Mouse (Mus musculus): ENCODE data around the gene Tulp4.
"Not testable (repeated sequence)": the region's sequence is repeated elsewhere in the genome, so short reads cannot be mapped to it uniquely, and the experiment has no call there.

Gene Tulp4

GRCm38 (mm10) chr17:6189207-6189606 lies 83.0 kb downstream of the Tulp4 start:
- no peak for DNase-seq (ENCODE audit: low read depth, low spot score)

DNA sequence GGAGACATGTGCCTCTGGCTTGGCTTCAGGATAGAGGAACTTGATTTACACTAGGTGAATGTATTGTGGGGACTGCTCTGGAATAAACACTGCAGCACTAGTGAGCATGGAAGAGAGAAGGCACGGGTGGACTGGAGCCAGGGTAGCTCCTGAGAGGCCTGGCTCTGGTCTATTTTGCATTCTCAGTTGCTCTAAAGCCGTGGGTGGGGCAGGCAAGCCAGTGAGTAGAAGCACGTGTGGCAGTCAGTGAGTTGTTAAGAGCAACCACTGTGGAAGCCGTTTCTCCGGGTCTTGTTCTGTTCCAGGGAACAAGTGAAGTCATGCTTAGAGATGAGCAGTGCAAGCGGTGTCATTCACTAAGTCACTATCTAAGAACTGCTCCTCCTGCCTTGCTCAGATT lies 86.0 kb downstream of the Tulp4 start:
- no peak for DNase-seq (ENCODE audit: low read depth, low spot score)

- no peak for DNase-seq (ENCODE audit: low read depth, low spot score)
Observed at GRCm38 (mm10) chr17:6195390-6195789, 89.2 kb downstream of the Tulp4 start.

- DNase-seq (ENCODE audit: low read depth, low spot score) = no peak
Observed at GRCm38 (mm10) chr17:6197491-6197890, 91.3 kb downstream of the Tulp4 start.

DNA sequence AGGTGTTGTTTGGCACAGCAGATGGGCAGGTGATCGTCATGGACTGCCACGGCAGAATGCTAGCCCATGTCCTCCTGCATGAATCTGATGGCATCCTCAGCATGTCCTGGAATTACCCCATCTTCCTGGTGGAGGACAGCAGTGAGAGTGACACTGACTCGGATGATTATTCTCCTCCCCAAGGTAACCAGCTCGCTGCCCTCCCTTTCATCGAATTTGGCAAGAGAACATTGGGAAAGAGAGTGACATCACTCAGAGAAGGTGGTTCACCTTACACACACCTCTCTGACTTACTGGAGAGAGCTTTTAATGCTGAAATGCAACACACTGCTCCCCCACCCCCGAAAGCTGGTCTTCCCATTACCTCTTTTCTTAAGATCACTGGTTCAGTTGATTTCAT lies 92.4 kb downstream of the Tulp4 start:
- no peak for DNase-seq (ENCODE audit: low read depth, low spot score)

- no peak for DNase-seq (ENCODE audit: low read depth, low spot score)
Observed at GRCm38 (mm10) chr17:6199166-6199565, 92.9 kb downstream of the Tulp4 start.

DNA sequence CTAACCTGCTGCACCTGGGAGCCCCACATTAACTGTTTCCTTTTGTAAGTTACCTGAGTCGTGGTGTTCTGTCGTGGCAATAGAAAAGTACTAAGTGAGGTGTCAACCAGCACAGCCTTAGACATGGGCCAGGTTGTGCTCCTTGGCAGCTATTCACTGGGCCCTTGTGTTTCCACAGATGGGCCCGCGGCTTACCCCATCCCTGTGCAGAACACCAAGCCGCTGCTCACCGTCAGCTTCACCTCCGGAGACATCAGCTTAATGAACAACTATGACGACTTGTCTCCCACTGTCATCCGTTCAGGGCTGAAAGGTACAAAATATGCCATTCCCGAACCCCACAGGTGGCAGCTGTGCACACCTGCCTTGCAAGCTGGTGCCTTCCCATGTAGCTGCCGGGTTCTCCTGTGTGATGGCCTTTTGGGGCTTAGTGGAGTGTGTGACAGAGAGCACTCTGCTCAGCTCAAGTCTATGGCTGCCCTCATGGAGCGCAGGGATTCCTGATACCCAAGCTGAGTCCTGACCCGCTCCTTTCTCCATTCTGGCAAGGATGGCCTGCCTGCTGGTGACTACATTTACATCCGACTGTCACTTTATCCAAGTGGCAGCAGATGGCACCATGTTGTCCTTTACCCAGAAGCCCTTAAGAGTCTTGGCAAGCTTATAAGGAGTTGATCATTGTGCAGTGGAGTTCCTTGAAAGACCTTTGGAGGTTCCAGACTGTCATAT lies 95.4 kb downstream of the Tulp4 start:
- no peak for DNase-seq (ENCODE audit: low read depth, low spot score)

GRCm38 (mm10) chr17:6202389-6203110 lies 96.3 kb downstream of the Tulp4 start:
- peak; percentile 68 for DNase-seq (ENCODE audit: low read depth, low spot score)

DNA sequence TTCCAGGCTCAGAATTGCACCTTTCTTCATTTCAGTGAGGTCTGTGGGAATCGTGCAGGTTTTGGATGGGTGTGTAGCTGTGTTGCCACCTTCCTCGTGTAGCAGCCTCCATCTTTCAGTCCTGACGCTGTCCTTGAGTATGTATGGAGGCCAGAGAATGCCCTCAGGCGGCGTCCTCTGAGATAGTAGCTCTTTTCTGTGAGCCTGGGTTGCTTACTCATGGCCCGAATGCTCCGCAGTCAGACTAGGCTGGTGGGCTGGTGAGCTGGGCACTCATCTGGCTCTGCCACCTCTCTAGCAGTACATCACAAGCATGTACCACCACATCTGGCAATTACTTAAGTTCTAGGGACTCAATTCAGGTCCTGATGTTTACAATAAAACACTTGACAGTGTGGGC lies 96.9 kb downstream of the Tulp4 start:
- DNase-seq (ENCODE audit: low read depth, low spot score) = no peak

GRCm38 (mm10) chr17:6203795-6204194 lies 97.6 kb downstream of the Tulp4 start:
- no peak for DNase-seq (ENCODE audit: low read depth, low spot score)

- no peak for DNase-seq (ENCODE audit: low read depth, low spot score)
Observed at GRCm38 (mm10) chr17:6211721-6212120, 105.5 kb downstream of the Tulp4 start.

- DNase-seq (ENCODE audit: low read depth, low spot score) = peak; percentile 12
Observed at GRCm38 (mm10) chr17:6215640-6216039, 109.4 kb downstream of the Tulp4 start.

GRCm38 (mm10) chr17:6216514-6216913 lies 110.3 kb downstream of the Tulp4 start:
- no peak for DNase-seq (ENCODE audit: low read depth, low spot score)

DNA sequence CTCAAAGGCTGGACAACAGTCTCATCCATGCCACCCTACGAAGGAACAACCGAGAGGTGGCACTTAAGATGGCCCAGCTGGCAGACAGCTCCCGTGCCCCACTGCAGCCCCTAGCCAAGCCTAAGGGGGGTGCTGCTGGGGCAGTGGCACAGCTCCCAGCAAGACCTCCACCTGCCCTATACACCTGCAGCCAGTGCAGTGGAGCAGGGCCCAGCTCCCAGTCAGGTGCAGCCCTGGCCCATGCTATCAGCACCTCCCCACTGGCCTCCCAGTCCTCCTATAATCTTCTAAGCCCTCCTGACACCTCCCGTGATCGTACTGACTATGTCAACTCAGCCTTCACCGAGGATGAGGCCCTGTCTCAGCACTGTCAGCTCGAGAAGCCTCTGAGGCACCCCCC lies 126.4 kb downstream of the Tulp4 start:
- not testable (repeated sequence) for DNase-seq (ENCODE audit: low read depth, low spot score)

- DNase-seq (ENCODE audit: low read depth, low spot score) = not testable (repeated sequence)
Observed at GRCm38 (mm10) chr17:6251298-6251697, 145.1 kb downstream of the Tulp4 start.

DNA sequence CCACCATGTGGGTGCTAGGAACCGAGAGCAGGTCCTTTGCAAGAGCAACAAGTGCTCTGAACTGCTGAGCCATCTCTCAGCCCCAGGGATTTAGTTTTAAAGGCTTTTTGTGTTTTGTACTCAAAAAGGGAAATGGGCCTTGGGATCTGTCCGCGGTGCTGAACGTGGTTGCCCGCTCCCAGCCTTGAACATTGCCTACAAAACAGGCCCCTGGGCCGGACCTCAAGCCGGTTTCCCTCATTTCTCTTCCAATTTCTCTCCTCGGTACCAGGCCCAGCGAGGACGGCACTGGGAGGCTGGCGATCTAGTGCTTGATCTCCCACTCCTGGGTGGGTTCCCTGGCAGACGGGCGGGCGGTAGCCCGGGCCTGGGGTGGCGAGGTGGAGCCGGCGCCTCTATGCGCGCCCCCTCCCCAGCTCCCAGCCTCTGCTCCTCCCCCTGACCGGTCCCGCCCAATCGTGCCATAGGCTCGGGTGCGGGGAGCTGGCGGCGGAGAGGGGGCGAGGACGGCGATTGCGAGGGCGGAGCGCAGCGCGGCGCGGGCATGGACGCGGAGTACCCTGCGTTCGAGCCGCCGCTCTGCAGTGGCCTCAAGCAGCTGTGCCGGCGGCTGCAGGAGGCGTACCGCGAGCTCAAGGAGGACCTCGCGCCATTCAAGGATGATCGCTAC lies 150.3 kb downstream of the Tulp4 start, which contains the start of gene Tmem181a:
Tmem181a (plus strand) TSS at position 461 of the 670 bp plus-strand sequence.
- DNase-seq (ENCODE audit: low read depth, low spot score) = not testable (repeated sequence)

GRCm38 (mm10) chr17:6257070-6257456 lies 150.8 kb downstream of the Tulp4 start:
- DNase-seq (ENCODE audit: low read depth, low spot score) = not testable (repeated sequence)

GRCm38 (mm10) chr17:6269876-6270831 lies 163.9 kb downstream of the Tulp4 start:
- DNase-seq (ENCODE audit: low read depth, low spot score) = not testable (repeated sequence)

DNA sequence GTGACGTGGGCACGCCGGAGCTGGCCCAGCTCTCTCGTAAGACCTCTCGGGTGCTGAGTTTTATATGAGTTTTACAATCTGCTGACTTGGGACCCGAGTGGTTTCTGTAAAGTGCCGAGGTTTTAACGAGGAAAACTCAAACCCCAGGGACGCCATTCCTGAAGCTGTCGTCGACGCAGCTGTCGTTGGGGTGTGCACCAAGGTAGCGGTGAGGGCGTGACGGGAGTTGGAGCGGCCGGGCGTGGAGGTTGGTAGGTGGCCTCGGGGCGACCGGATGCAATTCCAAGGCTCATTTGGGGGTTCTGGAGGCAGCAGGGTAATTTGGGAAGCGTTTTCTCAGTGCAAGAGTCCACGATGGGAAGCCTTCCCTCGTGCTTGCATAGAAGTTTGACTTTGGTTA lies 164.6 kb downstream of the Tulp4 start:
- DNase-seq (ENCODE audit: low read depth, low spot score) = not testable (repeated sequence)

DNA sequence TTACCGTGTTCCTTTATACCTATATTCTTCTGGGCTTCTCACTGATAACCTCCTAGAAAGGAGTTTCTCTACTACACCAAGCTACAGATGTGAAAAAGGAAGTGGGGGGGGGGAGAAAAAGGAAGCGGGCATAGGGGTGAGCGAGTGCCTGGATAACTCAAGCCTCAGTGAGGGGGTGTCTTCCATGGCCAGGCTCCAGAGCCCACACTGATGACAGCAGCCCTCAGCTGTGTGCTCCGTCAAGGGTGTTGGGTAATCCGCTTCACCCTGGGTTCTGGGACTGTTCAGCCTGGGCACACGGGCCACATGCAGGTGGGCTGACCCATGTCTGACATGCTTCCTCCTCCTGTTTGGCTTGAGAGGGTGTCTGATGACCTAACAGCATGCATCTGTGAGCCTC lies 165.7 kb downstream of the Tulp4 start:
- not testable (repeated sequence) for DNase-seq (ENCODE audit: low read depth, low spot score)

GRCm38 (mm10) chr17:6274693-6275092 lies 168.5 kb downstream of the Tulp4 start:
- DNase-seq (ENCODE audit: low read depth, low spot score) = not testable (repeated sequence)
